Mouse (Mus musculus) naive thymus-derived CD4-positive, alpha-beta T cell, adult 2 months (primary cell): ENCODE data around the gene Cyth4.

Source experiments
- DNase-seq: peaks from one replicate; pipeline ENCODE4 v3.0.0-alpha.2; 2011; ENCODE audit warnings: low read depth

Cyth4 gene

GRCm38 (mm10) chr15:78585404-78585803, 11.4 kb upstream of the Cyth4 start:
- DNase-seq = no peak

GRCm38 (mm10) chr15:78587050-78587994, 9.5 kb upstream of the Cyth4 start:
- DNase-seq = peak; percentile 90

GRCm38 (mm10) chr15:78588049-78588448, 8.8 kb upstream of the Cyth4 start:
- DNase-seq = no peak

GRCm38 (mm10) chr15:78588900-78589299, 7.9 kb upstream of the Cyth4 start:
- no peak for DNase-seq

- DNase-seq = no peak
Measured at GRCm38 (mm10) chr15:78589936-78590335, 6.9 kb upstream of the Cyth4 start.

GRCm38 (mm10) chr15:78590785-78591184, 6.1 kb upstream of the Cyth4 start:
- peak; percentile 57 for DNase-seq

GRCm38 (mm10) chr15:78591680-78592451, 5.0 kb upstream of the Cyth4 start:
- peak; percentile 62 for DNase-seq

- no peak for DNase-seq
Measured at GRCm38 (mm10) chr15:78592452-78592968, 4.3 kb upstream of the Cyth4 start.

GRCm38 (mm10) chr15:78593896-78594425, 2.9 kb upstream of the Cyth4 start:
- DNase-seq = no peak

GRCm38 (mm10) chr15:78594831-78595230, 2.0 kb upstream of the Cyth4 start:
- peak; percentile 79 for DNase-seq

- DNase-seq = no peak
Measured at GRCm38 (mm10) chr15:78595468-78595867, 1.4 kb upstream of the Cyth4 start.

GRCm38 (mm10) chr15:78596504-78596903, 343 bp upstream of the Cyth4 start:
- DNase-seq = no peak

GRCm38 (mm10) chr15:78597729-78598128, 882 bp downstream of the Cyth4 start:
- peak; percentile 75 for DNase-seq

- no peak for DNase-seq
Measured at GRCm38 (mm10) chr15:78599124-78599523, 2.3 kb downstream of the Cyth4 start.

- DNase-seq = no peak
Measured at GRCm38 (mm10) chr15:78599529-78600193, 2.8 kb downstream of the Cyth4 start.

GRCm38 (mm10) chr15:78601180-78601579, 4.3 kb downstream of the Cyth4 start:
- DNase-seq = no peak

GRCm38 (mm10) chr15:78604255-78604654, 7.4 kb downstream of the Cyth4 start:
- DNase-seq = no peak

GRCm38 (mm10) chr15:78605371-78605791, 8.5 kb downstream of the Cyth4 start:
- DNase-seq = peak; percentile 54

- DNase-seq = no peak
Measured at GRCm38 (mm10) chr15:78606059-78606458, 9.2 kb downstream of the Cyth4 start.

- DNase-seq = no peak
Measured at GRCm38 (mm10) chr15:78607463-78607862, 10.6 kb downstream of the Cyth4 start.

- DNase-seq = no peak
Measured at GRCm38 (mm10) chr15:78610705-78611462, 14.0 kb downstream of the Cyth4 start.
